Mouse (Mus musculus) left cerebral cortex, adult 8-10 months (tissue): ENCODE data around the gene Wee1. TPM values are rescaled to one million over a fixed set of nuclear protein-coding genes. Genes with fewer than 3 reads are reported as not detected.

Experiments used
- total RNA-seq, 4 experiments: library from RNA; stranded (reverse); gene quantifications; 2 replicates each; pipeline ENCODE4 v1.2.4; 2022

The Wee1 gene
- total RNA-seq, 4 experiments from 2014 or later = 21.0 to 24.7 (median 22.3) TPM

Other genes with a start within 250 kb of the Wee1 start
- 100 to 1,000 TPM; 213 to 277 (median 242) TPM for gene Dennd5a, start 161.6 kb upstream of the Wee1 start, total RNA-seq
- 10 to 100 TPM; 40.4 to 57.3 (median 48.1) TPM for gene Tmem41b, start 135.1 kb upstream of the Wee1 start, total RNA-seq
- gene Ipo7, start 103.8 kb upstream of the Wee1 start, total RNA-seq = 100 to 1,000 TPM in 1 of 4 experiments, 10 to 100 TPM in 3; 89.3 to 101 (median 94.8) TPM
- 10 to 100 TPM in 3 of 4 experiments, 1 to 10 TPM in 1; 9.2 to 11.1 (median 10.6) TPM for gene Zfp143, start 60.8 kb upstream of the Wee1 start, total RNA-seq
- gene Swap70, start 99.7 kb downstream of the Wee1 start, total RNA-seq = 10 to 100 TPM; 10.5 to 12.7 (median 12.1) TPM